Mouse (Mus musculus) liver, embryonic 12.5 days (tissue): ENCODE measurements around the gene Tcp11l2. TPM values are rescaled to one million over a fixed set of nuclear protein-coding genes. Genes with fewer than 3 reads are reported as not detected.

Experiments
- ATAC-seq: fragments of 200-750 bp; cut with Nextera tagmentation; 2 replicates; pipeline ENCODE4 v1.8.0; 2017; ENCODE audit warnings: moderate number of reproducible peaks, mild to moderate bottlenecking, moderate library complexity
- H3K27ac ChIP-seq: fragments of 300-500 bp; sonication (generic); 2 replicates; pipeline ENCODE4 v1.5.1; 2016; ENCODE audit warnings: mild to moderate bottlenecking
- H3K27me3 ChIP-seq: fragments of 300-500 bp; sonication (generic); replicated peaks from 2 replicates; pipeline ENCODE4 v1.6.1; 2016; ENCODE audit warnings: mild to moderate bottlenecking, moderate library complexity
- H3K36me3 ChIP-seq: fragments of 300-500 bp; sonication (generic); 2 replicates; pipeline ENCODE4 v1.6.1; 2016; ENCODE audit warnings: mild to moderate bottlenecking, moderate library complexity
- H3K4me1 ChIP-seq: fragments of 300-500 bp; sonication (generic); 2 replicates; pipeline ENCODE4 v1.6.1; 2016
- H3K4me2 ChIP-seq: fragments of 300-500 bp; sonication (generic); 2 replicates; pipeline ENCODE4 v1.6.1; 2016; ENCODE audit warnings: mild to moderate bottlenecking, moderate library complexity
- H3K4me3 ChIP-seq: fragments of 300-500 bp; sonication (generic); 2 replicates; pipeline ENCODE4 v1.5.1; 2016; ENCODE audit warnings: mild to moderate bottlenecking, moderate library complexity
- H3K9ac ChIP-seq: fragments of 300-500 bp; sonication (generic); 2 replicates; pipeline ENCODE4 v1.6.1; 2016; ENCODE audit warnings: mild to moderate bottlenecking, moderate library complexity
- H3K9me3 ChIP-seq: fragments of 300-500 bp; sonication (generic); replicated peaks from 2 replicates; pipeline ENCODE4 v1.6.1; 2016; ENCODE audit warnings: mild to moderate bottlenecking, moderate library complexity
- WGBS: fragments of 180-500 bp; shearing (Covaris S2); methylation state at CpG from one replicate; pipeline ENCODE4 v1.1.7; 2016; ENCODE audit not compliant: insufficient replicate concordance; 5-methylcytosine and 5-hydroxymethylcytosine counted together
- polyA plus RNA-seq: library from polyadenylated mRNA; unstranded; fragments of >200 nt; fragmentation: Nextera tagmentation; extraction: Ambion mirVana; gene quantifications from 2 replicates; pipeline ENCODE4 v1.2.1, GENCODE M21; 2016

Gene Tcp11l2
- polyA plus RNA-seq, 1 experiment from 2014 or later: 28.7 TPM

DNA sequence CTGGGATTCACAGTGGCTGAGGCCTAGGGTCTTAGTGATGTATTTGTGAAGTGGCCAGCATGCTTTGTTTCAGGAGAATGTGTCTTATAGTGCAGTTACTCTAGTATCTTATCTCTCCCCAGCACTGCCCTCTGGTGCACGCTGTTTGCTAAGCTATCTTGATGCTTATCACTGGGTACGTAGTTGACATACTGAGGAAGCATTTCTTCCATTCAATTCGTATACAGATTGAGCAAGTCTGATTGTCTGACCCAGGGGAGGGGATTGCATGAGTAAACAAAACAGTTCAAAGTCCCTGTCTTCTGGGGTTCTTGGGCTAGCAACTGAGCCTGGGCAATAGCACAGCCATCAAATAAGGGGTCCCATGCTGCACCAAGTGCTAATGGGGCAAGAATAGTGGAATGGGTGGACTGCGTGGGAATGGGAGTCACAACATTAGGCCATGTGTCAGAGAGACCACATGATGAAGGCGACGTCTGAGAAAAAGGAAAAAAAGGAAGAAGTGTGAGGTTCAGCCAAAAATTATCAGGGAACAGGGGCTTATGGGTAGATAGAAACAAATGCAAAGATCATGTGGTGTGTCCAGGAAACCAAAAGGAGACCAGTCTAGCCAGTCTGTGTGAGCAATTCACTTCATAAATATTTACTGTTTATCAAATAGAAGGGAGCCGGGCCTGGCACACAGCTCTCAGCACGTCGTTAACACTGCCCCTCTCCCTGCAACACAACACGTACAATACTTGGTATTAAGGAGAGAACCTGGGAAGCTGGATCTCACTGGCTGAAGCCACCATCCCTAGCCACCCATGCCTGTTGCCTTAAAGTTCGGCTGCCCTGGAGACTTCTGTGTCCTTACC, 33.4 kb upstream of the Tcp11l2 start:
- 41% methylated on average over 11 of the region's 11 CpGs for WGBS
- peak; percentile 68 for ATAC-seq
- H3K27ac ChIP-seq: no peak overlapping the region

DNA sequence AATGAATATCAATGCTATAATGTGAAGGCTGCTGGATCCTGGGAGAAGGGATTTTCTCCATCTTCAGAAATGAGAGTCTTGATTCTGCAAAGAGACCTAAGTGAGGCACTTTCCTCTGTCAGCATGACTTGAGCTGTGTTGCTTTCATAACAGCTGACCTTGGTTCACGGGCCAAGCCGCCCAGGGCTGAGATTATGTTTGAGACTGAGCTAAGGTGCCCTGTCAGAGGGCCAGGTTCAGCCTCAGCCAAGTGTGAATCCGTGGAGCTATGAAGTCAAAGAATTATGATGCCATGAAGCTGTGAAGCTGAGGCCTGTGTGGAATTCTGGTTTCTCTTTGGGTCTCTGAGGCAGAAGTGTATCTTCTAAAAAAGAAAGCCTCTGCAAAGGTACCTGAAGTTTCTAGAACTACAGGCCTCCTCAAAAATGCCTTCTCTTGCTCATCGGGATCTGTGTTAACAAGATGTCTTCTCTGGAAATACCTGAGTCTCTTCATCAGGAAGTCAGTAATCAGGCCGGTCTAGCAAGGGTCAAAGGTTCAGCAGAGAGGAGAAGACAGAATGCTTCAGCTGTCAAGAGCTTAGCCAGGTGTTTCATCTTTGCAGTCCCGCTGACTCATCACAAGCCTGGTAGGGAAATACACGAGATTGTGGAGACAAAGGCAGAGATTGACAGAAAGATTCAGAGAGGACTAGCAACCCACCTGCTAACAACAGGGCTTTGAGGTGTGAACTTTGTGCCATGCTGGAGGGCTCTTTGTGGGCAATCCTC, 31.4 kb upstream of the Tcp11l2 start:
- no peak overlapping the region for H3K27ac ChIP-seq
- no peaks in the 10 kb centered on the region for H3K9me3 ChIP-seq
- no peak for ATAC-seq
- H3K36me3 ChIP-seq: no peaks in the 10 kb centered on the region
- no peak overlapping the region for H3K9ac ChIP-seq
- H3K4me1 ChIP-seq: peaks cover 16% of the 10 kb centered on the region
- H3K4me2 ChIP-seq: no peak overlapping the region
- H3K27me3 ChIP-seq: peaks cover 28% of the 10 kb centered on the region
- H3K4me3 ChIP-seq: no peak overlapping the region
- 54% methylated on average over 7 of the region's 7 CpGs for WGBS

More for the DNA sequence above, 33.4 kb upstream of the Tcp11l2 start:
- peaks cover 16% of the 10 kb centered on the region for H3K4me1 ChIP-seq
- no peaks in the 10 kb centered on the region for H3K9me3 ChIP-seq
- peaks cover 25% of the 10 kb centered on the region for H3K27me3 ChIP-seq
- no peak overlapping the region for H3K9ac ChIP-seq
- no peak overlapping the region for H3K4me3 ChIP-seq
- no peak overlapping the region for H3K4me2 ChIP-seq
- H3K36me3 ChIP-seq: no peaks in the 10 kb centered on the region

DNA sequence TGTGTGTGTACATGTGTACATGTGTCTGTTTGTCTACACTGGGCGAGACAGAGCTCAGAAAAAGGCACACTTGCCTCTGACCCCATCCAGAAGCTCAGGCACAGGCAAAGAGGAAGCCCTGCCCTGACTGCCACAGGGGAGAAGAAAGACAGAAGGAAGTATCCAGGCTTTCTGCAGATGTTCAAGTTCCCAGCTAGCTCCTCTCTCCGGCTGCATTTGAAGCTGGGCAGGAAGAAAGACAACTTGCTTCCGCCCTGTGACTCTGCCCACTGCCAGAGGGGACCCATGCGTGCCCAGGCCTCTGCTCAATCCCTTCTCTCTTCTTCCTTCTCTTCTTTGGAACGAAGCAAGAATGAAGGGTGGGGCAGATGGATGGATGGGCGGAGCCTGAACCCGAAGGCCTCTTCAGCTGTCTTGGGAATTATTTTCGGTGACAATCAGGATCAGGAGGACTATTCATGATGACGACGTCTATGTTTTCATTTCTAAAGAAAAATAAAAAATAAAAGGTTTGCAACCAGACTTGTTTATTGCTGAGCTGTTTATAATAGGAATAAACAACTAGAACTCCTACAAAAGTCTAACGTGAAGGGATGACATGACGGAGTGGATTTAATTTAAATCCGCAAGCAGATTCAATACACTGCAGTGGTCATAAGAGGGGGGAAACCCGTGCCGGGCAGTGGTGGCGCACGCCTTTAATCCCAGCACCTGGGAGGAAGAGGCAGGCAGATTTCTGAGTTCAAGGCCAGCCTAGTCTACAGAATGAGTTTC, 27.1 kb upstream of the Tcp11l2 start:
- Histone ChIP-seq H3K4me1 (peaks cover 8% of the 10 kb centered on the region), H3K36me3 (no peaks in the 10 kb centered on the region), H3K4me2 (no peak overlapping the region), H3K4me3 (no peak overlapping the region), H3K27me3 (peaks cover 10% of the 10 kb centered on the region), H3K27ac (0 out of 2 replicates have a peak overlapping the region, but pooled peaks have one; percentile 45), H3K9ac (no peak overlapping the region), H3K9me3 (no peaks in the 10 kb centered on the region)
- ATAC-seq: peak; percentile 18; the same call in 1 of the 2 replicates
- WGBS: 47% methylated on average over 17 of the region's 17 CpGs

DNA sequence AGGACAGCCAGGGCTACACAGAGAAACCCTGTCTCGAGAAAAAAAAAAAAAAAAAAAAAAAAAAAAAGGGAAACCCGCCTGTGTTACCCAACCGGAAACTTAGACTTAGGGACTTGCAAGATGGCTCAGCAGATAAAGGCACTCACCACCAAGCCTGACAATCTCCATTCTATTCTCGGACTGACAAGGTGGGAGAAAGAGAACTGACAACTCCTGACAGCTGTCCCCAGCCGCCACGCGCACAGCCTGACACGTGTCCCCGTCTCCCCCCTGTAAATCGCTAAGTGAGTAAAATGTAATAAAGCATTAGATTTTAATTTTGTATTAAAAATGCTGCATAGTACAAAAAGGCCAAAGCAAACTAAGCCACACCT, 26.5 kb upstream of the Tcp11l2 start:
- H3K4me3 ChIP-seq: no peak overlapping the region
- H3K9me3 ChIP-seq: no peaks in the 10 kb centered on the region
- no peaks in the 10 kb centered on the region for H3K36me3 ChIP-seq
- H3K9ac ChIP-seq: no peak overlapping the region
- H3K27me3 ChIP-seq: 0 out of 2 replicates have a peak, but pooled peaks cover 8% of the 10 kb centered on the region
- WGBS: 27% methylated on average over 10 of the region's 10 CpGs
- H3K4me2 ChIP-seq: peak overlapping the region; percentile 25; the same call in 1 of the 2 replicates
- no peak overlapping the region for H3K27ac ChIP-seq
- ATAC-seq: peak; percentile 41; the same call in 1 of the 2 replicates
- peaks cover 10% of the 10 kb centered on the region for H3K4me1 ChIP-seq

DNA sequence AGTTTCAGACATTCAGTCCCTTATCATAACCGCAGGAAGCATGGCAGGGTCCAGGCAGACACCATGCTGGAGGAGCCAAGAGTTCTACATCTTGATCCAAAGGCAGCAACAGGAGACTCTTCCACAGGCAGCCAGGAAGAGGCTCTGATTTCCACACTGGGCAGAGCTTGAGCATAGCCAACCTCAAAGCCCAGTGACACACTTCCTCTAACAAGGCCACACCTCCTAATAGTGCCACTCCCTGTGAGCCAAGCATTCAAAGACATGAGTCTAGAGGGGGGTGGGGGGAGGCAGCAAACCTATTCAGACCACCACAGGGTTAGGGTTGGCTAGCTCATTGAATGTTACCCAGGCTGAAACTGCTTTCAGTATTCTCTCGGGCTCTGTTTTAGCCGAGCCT, 24.6 kb upstream of the Tcp11l2 start:
- Histone ChIP-seq H3K9ac (no peak overlapping the region), H3K9me3 (no peaks in the 10 kb centered on the region), H3K27me3 (0 out of 2 replicates have a peak, but pooled peaks cover 8% of the 10 kb centered on the region), H3K4me1 (peaks cover 10% of the 10 kb centered on the region), H3K4me3 (no peak overlapping the region), H3K36me3 (no peaks in the 10 kb centered on the region), H3K27ac (no peak overlapping the region), H3K4me2 (no peak overlapping the region)
- WGBS: 84% methylated on average over 3 of the region's 3 CpGs
- ATAC-seq: no peak

DNA sequence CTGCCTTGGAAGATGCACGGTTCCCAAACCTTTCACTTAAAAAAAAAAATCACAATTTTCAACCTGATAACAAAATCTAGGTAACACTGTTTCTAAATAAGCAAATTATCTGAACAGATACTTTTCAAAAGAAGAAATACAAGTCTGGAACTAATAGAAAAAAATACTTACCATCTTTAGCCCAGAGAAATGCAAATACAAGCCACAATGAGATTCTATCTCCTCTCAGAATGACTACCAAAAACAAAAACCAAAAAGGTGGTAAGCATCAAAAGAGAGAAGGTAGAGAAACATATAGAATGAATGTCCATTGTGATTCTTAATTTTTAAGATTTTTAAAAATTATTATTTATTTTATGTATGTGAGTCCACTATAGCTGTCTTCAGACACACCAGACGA, 23.9 kb upstream of the Tcp11l2 start:
- no peak for ATAC-seq
- no peaks in the 10 kb centered on the region for H3K9me3 ChIP-seq
- no peak overlapping the region for H3K27ac ChIP-seq
- no peaks in the 10 kb centered on the region for H3K36me3 ChIP-seq
- no peak overlapping the region for H3K4me3 ChIP-seq
- WGBS: 65% methylated on average over 2 of the region's 2 CpGs
- no peak overlapping the region for H3K4me2 ChIP-seq
- no peak overlapping the region for H3K9ac ChIP-seq
- H3K27me3 ChIP-seq: 0 out of 2 replicates have a peak, but pooled peaks cover 8% of the 10 kb centered on the region
- peaks cover 10% of the 10 kb centered on the region for H3K4me1 ChIP-seq

DNA sequence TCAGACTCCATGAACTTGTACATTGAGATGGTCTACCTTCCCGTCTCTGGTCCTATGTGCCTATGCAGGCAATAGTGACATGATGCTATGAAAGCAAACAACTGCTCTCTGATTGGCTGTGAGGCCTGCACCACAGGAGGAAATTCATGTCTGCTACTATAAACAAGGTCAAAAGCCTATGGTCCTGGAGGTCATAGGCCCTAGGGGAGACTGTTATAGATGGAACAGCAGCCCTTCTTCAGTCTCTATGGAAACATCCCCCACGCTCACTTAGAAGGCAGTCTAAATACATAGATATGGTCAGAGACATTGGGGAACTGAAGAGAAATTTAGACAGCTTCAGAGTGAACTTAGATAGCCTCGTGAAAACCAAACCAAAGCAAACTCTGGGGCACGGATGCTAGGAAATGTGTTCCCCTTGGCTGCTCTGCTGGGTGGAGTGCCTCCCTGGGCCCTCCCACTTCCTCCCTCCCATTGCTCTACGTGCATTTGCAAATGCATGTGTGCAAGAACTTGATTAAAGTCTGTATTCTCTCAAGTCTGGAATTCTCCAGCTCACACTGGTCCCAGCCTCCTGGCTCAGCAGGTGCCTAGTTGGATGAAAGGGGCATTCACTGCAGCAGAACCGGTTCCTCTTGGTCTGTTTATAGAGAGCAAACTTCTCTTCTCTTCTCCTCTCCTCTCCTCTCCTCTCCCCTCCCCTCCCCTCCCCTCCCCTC, 22.0 kb upstream of the Tcp11l2 start:
- Histone ChIP-seq H3K27me3 (no peaks in the 10 kb centered on the region), H3K4me1 (peaks cover 10% of the 10 kb centered on the region; the same call in 1 of the 2 replicates), H3K27ac (no peak overlapping the region), H3K4me3 (no peak overlapping the region), H3K9ac (no peak overlapping the region), H3K9me3 (peaks cover 9% of the 10 kb centered on the region; the same call in 1 of the 2 replicates), H3K4me2 (no peak overlapping the region), H3K36me3 (no peaks in the 10 kb centered on the region)
- 29% methylated on average over 6 of the region's 6 CpGs for WGBS
- ATAC-seq: peak; percentile 51

DNA sequence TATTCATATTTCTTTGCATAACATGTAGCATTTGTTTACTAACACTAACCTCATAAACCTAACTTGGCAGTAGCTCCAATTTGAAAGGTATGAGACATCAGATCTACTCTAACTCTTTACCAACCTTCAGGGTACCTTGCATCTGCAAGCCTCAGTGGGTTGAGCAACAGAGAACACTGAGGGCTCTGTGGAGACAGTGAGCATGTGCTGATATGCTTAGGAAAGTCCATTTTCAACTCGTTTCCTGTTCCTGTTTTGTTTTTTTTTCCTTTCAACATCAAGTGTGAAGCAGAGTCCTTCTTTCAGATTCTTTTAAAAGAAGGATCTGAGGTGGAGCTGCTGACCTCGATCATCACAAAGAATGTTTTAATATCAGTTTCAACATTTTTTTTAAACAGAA, 20.3 kb upstream of the Tcp11l2 start:
- Histone ChIP-seq H3K9ac (no peak overlapping the region), H3K27ac (no peak overlapping the region), H3K4me2 (no peak overlapping the region), H3K4me3 (no peak overlapping the region), H3K9me3 (peaks cover 9% of the 10 kb centered on the region; the same call in 1 of the 2 replicates), H3K36me3 (no peaks in the 10 kb centered on the region), H3K27me3 (no peaks in the 10 kb centered on the region), H3K4me1 (0 out of 2 replicates have a peak, but pooled peaks cover 7% of the 10 kb centered on the region)
- ATAC-seq: no peak
- WGBS: 33% methylated on average over 2 of the region's 2 CpGs

DNA sequence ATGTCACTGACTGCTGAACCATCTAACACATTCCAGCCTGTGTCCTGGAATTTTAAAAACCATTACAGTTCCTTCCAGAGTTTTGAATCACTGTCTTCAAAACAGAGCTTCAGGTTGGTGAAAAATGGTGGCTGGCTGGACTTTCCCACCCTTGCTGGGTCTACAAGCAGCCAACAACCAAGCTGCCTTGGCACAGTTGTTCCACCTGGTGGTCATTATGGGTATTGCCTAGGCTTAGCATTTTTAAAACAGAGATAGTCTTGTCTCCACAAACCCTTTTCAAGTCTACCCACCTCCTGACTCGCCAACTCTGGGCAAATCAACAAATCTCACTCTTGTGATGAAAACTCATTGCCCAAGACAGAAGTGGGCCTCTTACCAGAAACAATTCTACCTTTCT, 17.9 kb upstream of the Tcp11l2 start:
- peaks cover 9% of the 10 kb centered on the region; the same call in 1 of the 2 replicates for H3K27me3 ChIP-seq

DNA sequence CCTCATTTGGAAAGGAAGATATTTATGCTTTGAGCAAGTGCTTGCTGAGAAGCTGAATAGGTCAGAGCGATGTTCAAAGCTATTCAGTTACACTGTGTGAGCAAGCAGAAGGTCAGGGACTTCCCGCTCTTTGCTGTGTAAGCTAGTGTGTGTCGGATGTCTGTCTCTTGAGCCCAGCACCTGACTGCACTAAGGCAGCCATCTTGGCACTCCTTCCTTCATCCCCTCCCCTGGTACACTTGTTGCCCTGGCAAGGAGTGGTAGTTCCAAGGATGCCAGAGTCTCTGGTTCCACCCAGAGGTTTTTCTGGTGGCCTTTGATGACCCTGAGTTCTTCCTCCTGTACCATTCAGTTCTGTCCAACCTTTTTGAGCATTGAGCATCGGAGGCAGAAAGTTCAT, 16.4 kb upstream of the Tcp11l2 start:
- Histone ChIP-seq H3K9me3 (peaks cover 9% of the 10 kb centered on the region; the same call in 1 of the 2 replicates), H3K36me3 (no peaks in the 10 kb centered on the region), H3K27ac (no peak overlapping the region), H3K27me3 (peaks cover 9% of the 10 kb centered on the region; the same call in 1 of the 2 replicates), H3K9ac (no peak overlapping the region), H3K4me3 (no peak overlapping the region), H3K4me1 (peaks cover 12% of the 10 kb centered on the region; the same call in 1 of the 2 replicates), H3K4me2 (no peak overlapping the region)
- no peak for ATAC-seq
- WGBS: 77% methylated on average over 4 of the region's 4 CpGs

More for the DNA sequence above, 17.9 kb upstream of the Tcp11l2 start:
- Histone ChIP-seq H3K4me3 (no peak overlapping the region), H3K9me3 (peaks cover 9% of the 10 kb centered on the region; the same call in 1 of the 2 replicates), H3K36me3 (no peaks in the 10 kb centered on the region), H3K4me1 (peaks cover 15% of the 10 kb centered on the region; the same call in 1 of the 2 replicates), H3K4me2 (no peak overlapping the region), H3K9ac (no peak overlapping the region), H3K27ac (no peak overlapping the region)
- no peak for ATAC-seq
- 54% methylated on average over 1 of the region's 1 CpGs for WGBS

DNA sequence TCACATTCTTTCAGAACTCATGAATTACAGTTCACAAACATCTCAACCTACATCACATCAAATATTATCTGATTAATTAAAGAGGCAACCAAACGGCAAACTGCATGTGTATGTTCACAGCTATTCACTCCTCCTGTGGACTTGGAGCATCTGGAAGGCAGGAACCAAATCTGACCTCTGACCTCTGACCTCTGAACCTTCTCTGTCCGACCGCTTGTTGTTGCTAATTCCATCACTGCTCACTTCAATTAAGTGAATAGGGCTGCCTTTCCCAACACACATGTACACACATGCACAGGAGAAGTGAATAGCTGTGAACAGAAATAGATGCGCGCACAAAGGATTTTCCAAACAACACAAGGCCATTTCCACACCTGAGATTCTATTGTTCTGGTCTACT, 14.3 kb upstream of the Tcp11l2 start:
- Histone ChIP-seq H3K9ac (no peak overlapping the region), H3K27me3 (peaks cover 9% of the 10 kb centered on the region; the same call in 1 of the 2 replicates), H3K4me1 (peaks cover 12% of the 10 kb centered on the region; the same call in 1 of the 2 replicates), H3K36me3 (no peaks in the 10 kb centered on the region), H3K27ac (no peak overlapping the region), H3K4me2 (no peak overlapping the region), H3K4me3 (no peak overlapping the region), H3K9me3 (peaks cover 9% of the 10 kb centered on the region; the same call in 1 of the 2 replicates)
- no peak for ATAC-seq
- 76% methylated on average over 5 of the region's 5 CpGs for WGBS
